Mouse (Mus musculus) bone marrow, adult 2 months (tissue): ENCODE results near the gene Mmp7. TPM values are rescaled to one million over a fixed set of nuclear protein-coding genes. Genes with fewer than 3 reads are reported as not detected.
A peak's percentile ranks its signal among the peaks of the same experiment; 100 is the strongest.

ENCODE experiments used
- H3K27ac ChIP-seq: fragments of 200-500 bp; 2 replicates; pipeline ENCODE4 v1.5.1; 2012; ENCODE audit warnings: low read depth, mild to moderate bottlenecking, control low read depth, inconsistent platforms, low read length; ENCODE audit not compliant: control insufficient read depth, poor library complexity, insufficient read depth
- H3K4me1 ChIP-seq: fragments of 200-500 bp; 2 replicates; pipeline ENCODE4 v1.6.1; 2011; ENCODE audit warnings: low read length; ENCODE audit not compliant: control insufficient read depth, insufficient read depth
- H3K4me3 ChIP-seq: fragments of 200-500 bp; replicated peaks from 2 replicates; pipeline ENCODE3; 2011; ENCODE audit warnings: mild to moderate bottlenecking, low read depth, low read length, control low read depth; ENCODE audit not compliant: control insufficient read depth
- CTCF ChIP-seq: fragments of 200-500 bp; IDR thresholded peaks from 2 replicates; pipeline ENCODE4 v1.5.1; 2011; ENCODE audit warnings: low read length, control low read depth; ENCODE audit not compliant: control insufficient read depth, insufficient read depth
- POLR2A ChIP-seq: fragments of 200-500 bp; IDR thresholded peaks from 2 replicates; pipeline ENCODE4 v1.6.1; 2011; ENCODE audit warnings: low read depth, mild to moderate bottlenecking, control low read depth, low read length, borderline replicate concordance; ENCODE audit not compliant: control insufficient read depth
- WGBS: fragments of 180-500 bp; shearing (Covaris S2); methylation state at CpG from one replicate; pipeline ENCODE4 v1.1.7; 2018; 5-methylcytosine and 5-hydroxymethylcytosine counted together
- polyA plus RNA-seq: library from polyadenylated mRNA; stranded (reverse); fragments of >200 nt; gene quantifications from 2 replicates; pipeline ENCODE4 v1.2.4, GENCODE M21; 2011; ENCODE audit warnings: low replicate concordance; ENCODE audit not compliant: missing spikeins, insufficient read depth, insufficient read length

Mmp7 gene
- polyA plus RNA-seq, 1 experiment: not detected

- WGBS: 68% methylated on average over 4 of the region's 4 CpGs
- TF ChIP-seq POLR2A (no peak), CTCF (no peak)
- Histone ChIP-seq H3K27ac (no peak overlapping the region), H3K4me1 (no peaks in the 10 kb centered on the region; the same call in 1 of the 2 replicates), H3K4me3 (no peak overlapping the region)
Measured at GRCm38 (mm10) chr9:7711196-7711595, 19.3 kb downstream of the Mmp7 start.

GRCm38 (mm10) chr9:7714062-7714907, 22.4 kb downstream of the Mmp7 start:
- no peak overlapping the region for H3K27ac ChIP-seq
- no peak overlapping the region for H3K4me3 ChIP-seq
- TF ChIP-seq POLR2A (no peak), CTCF (no peak)
- WGBS: 25% methylated on average over 4 of the region's 4 CpGs
- no peaks in the 10 kb centered on the region; the same call in 1 of the 2 replicates for H3K4me1 ChIP-seq

GRCm38 (mm10) chr9:7714908-7715175, 23.0 kb downstream of the Mmp7 start:
- Histone ChIP-seq H3K4me3 (no peak overlapping the region), H3K27ac (no peak overlapping the region), H3K4me1 (no peaks in the 10 kb centered on the region; the same call in 1 of the 2 replicates)
- 77% methylated on average over 2 of the region's 2 CpGs for WGBS
- TF ChIP-seq CTCF: no peak
- TF ChIP-seq POLR2A: no peak

GRCm38 (mm10) chr9:7721543-7721942, 29.7 kb downstream of the Mmp7 start:
- H3K4me1 ChIP-seq: no peaks in the 10 kb centered on the region
- H3K27ac ChIP-seq: no peak overlapping the region
- no peak for TF ChIP-seq CTCF
- TF ChIP-seq POLR2A: no peak
- 90% methylated on average over 1 of the region's 1 CpGs for WGBS
- no peak overlapping the region for H3K4me3 ChIP-seq

GRCm38 (mm10) chr9:7728997-7729396, 37.1 kb downstream of the Mmp7 start:
- Histone ChIP-seq H3K27ac (no peak overlapping the region), H3K4me3 (no peak overlapping the region), H3K4me1 (no peaks in the 10 kb centered on the region; the same call in 1 of the 2 replicates)
- 58% methylated on average over 4 of the region's 4 CpGs for WGBS
- TF ChIP-seq CTCF (no peak), POLR2A (no peak)

GRCm38 (mm10) chr9:7742696-7743095, 50.8 kb downstream of the Mmp7 start:
- WGBS: 14% methylated on average over 1 of the region's 1 CpGs
- TF ChIP-seq POLR2A (no peak), CTCF (no peak)
- Histone ChIP-seq H3K4me3 (no peak overlapping the region), H3K4me1 (peaks cover 1% of the 10 kb centered on the region), H3K27ac (no peak overlapping the region; the same call in 1 of the 2 replicates)

- 72% methylated on average over 1 of the region's 1 CpGs for WGBS
- TF ChIP-seq POLR2A (no peak), CTCF (no peak)
- H3K27ac ChIP-seq: peak overlapping the region; percentile 64; the same call in 1 of the 2 replicates
- no peak overlapping the region for H3K4me3 ChIP-seq
- peaks cover 1% of the 10 kb centered on the region for H3K4me1 ChIP-seq
Measured at GRCm38 (mm10) chr9:7744156-7744555, 52.3 kb downstream of the Mmp7 start.

GRCm38 (mm10) chr9:7748881-7749280, 57.0 kb downstream of the Mmp7 start:
- Histone ChIP-seq H3K4me1 (peaks cover under 1% of the 10 kb centered on the region), H3K27ac (no peak overlapping the region), H3K4me3 (no peak overlapping the region)
- WGBS: 89% methylated on average over 3 of the region's 3 CpGs
- no peak for TF ChIP-seq CTCF
- TF ChIP-seq POLR2A: no peak

Other genes with a start within 250 kb of the Mmp7 start
- 1.3 and 6.4 TPM in 2 replicates for gene Mmp3, start 246.3 kb upstream of the Mmp7 start, polyA plus RNA-seq
- not detected in 2 replicates for gene Mmp10, start 189.7 kb upstream of the Mmp7 start, polyA plus RNA-seq
- 66.3 and 247 TPM in 2 replicates for gene Mmp8, start 133.6 kb upstream of the Mmp7 start, polyA plus RNA-seq
- 1.3 TPM in 1 of 2 replicates, not detected in the other for gene Mmp27, start 120.7 kb upstream of the Mmp7 start, polyA plus RNA-seq
- gene Mmp20, start 63.9 kb upstream of the Mmp7 start, polyA plus RNA-seq: not detected in 2 replicates
- 15.0 and 17.4 TPM in 2 replicates for gene Tmem123, start 72.0 kb downstream of the Mmp7 start, polyA plus RNA-seq
- 25.9 and 41.1 TPM in 2 replicates for gene Birc2, start 145.0 kb downstream of the Mmp7 start, polyA plus RNA-seq
- gene Birc3, start 181.1 kb downstream of the Mmp7 start, polyA plus RNA-seq: 21.9 and 45.9 TPM in 2 replicates